Mouse (Mus musculus): Measurements from ENCODE around the gene Mepce. TPM values are rescaled to one million over a fixed set of nuclear protein-coding genes. Genes with fewer than 3 reads are reported as not detected.

The Mepce gene
- total and polyA plus RNA-seq, 3 experiments: 32.7 to 43.7 (median 37.3) TPM

- peak; percentile 82 for TF ChIP-seq USF1 (IDR thresholded peaks at IDR 0.05; ENCODE audit: low read depth, low read length)
- TF ChIP-seq IRF4 (IDR thresholded peaks at IDR 0.05; ENCODE audit: low read depth, low read length): no peak; the same call in 1 of the 2 replicates
- TF ChIP-seq NRF1 (IDR thresholded peaks at IDR 0.05; ENCODE audit: low read depth, low read length): peak; percentile 86
- peak; percentile 54 for TF ChIP-seq ETS1 (conservative IDR thresholded peaks at IDR 0.05; ENCODE audit: low read depth, low read length)
- peak; percentile 89 for TF ChIP-seq ZMIZ1 (IDR thresholded peaks at IDR 0.05; ENCODE audit: low read depth, low read length)
- TF ChIP-seq MEF2A (IDR thresholded peaks at IDR 0.05; ENCODE audit: borderline replicate concordance, low read depth, low read length): no peak; the same call in 1 of the 2 replicates
- TF ChIP-seq CHD1 (IDR thresholded peaks at IDR 0.05; ENCODE audit: low read depth, low read length): peak; percentile 88
- TF ChIP-seq POLR2AphosphoS2 (IDR thresholded peaks at IDR 0.05; ENCODE audit: low read depth, low read length): peak; percentile 90
- TF ChIP-seq SMC3 (IDR thresholded peaks at IDR 0.05; ENCODE audit: low read depth, low read length): no peak
- TF ChIP-seq HCFC1 (IDR thresholded peaks at IDR 0.05; ENCODE audit: low read depth, low read length): peak; percentile 72
- no peak for TF ChIP-seq ZNF384 (IDR thresholded peaks at IDR 0.05; ENCODE audit: low read depth, low read length)
- TF ChIP-seq TCF12 (IDR thresholded peaks at IDR 0.05; ENCODE audit: low read depth, low read length): peak; percentile 34
- peak; percentile 91 for TF ChIP-seq CHD2 (IDR thresholded peaks at IDR 0.05; ENCODE audit: low read length)
- peak; percentile 48; the same call in 1 of the 2 replicates for TF ChIP-seq USF2 (conservative IDR thresholded peaks at IDR 0.05; ENCODE audit: low read depth, low read length)
- TF ChIP-seq ZC3H11A (IDR thresholded peaks at IDR 0.05; ENCODE audit: low read depth, low read length): no peak
- no peak for TF ChIP-seq UBTF (IDR thresholded peaks at IDR 0.05; ENCODE audit: low read depth, low read length)
- 0 out of 2 replicates have a peak, but pooled peaks have one; percentile 45 for TF ChIP-seq KAT2A (IDR thresholded peaks at IDR 0.05; ENCODE audit: insufficient replicate concordance, low read length)
- no peak; the same call in 1 of the 2 replicates for TF ChIP-seq RCOR1 (conservative IDR thresholded peaks at IDR 0.05; ENCODE audit: low read depth, low read length)
- TF ChIP-seq POLR2A (IDR thresholded peaks at IDR 0.05; ENCODE audit: low read depth, low read length): peak; percentile 98
- TF ChIP-seq MAX (IDR thresholded peaks at IDR 0.05; ENCODE audit: low read length): peak; percentile 96
- no peak for TF ChIP-seq CTCF (conservative IDR thresholded peaks at IDR 0.05 in 1 of 2, IDR thresholded peaks at IDR 0.05 in 1 of 2; ENCODE audit: low read depth in 2 of 2, low read length in 2 of 2)
- TF ChIP-seq MXI1 (IDR thresholded peaks at IDR 0.05; ENCODE audit: low read depth, low read length): peak; percentile 88
- peak; percentile 95 for TF ChIP-seq NELFE (IDR thresholded peaks at IDR 0.05; ENCODE audit: low read depth, low read length)
- peak; percentile 65 for TF ChIP-seq ELF1 (IDR thresholded peaks at IDR 0.05; ENCODE audit: low read depth, low read length)
- TF ChIP-seq JUN (IDR thresholded peaks at IDR 0.05; ENCODE audit: insufficient read depth, low read depth, low read length): no peak
- TF ChIP-seq EP300 (IDR thresholded peaks at IDR 0.05; ENCODE audit: low read length): no peak
- peak; percentile 80; the same call in 1 of the 2 replicates for TF ChIP-seq TBP (conservative IDR thresholded peaks at IDR 0.05; ENCODE audit: low read depth, low read length)
- TF ChIP-seq MAFK (IDR thresholded peaks at IDR 0.05; ENCODE audit: insufficient replicate concordance, low read length): no peak
- peak; percentile 67; the same call in 1 of the 2 replicates for TF ChIP-seq MAZ (IDR thresholded peaks at IDR 0.05; ENCODE audit: low read depth, low read length)
- peak; percentile 99 for TF ChIP-seq BHLHE40 (IDR thresholded peaks at IDR 0.05; ENCODE audit: low read depth, low read length)
- TF ChIP-seq PAX5 (IDR thresholded peaks at IDR 0.05; ENCODE audit: low read length): no peak
- peak; percentile 95 for TF ChIP-seq MYC (IDR thresholded peaks at IDR 0.05; ENCODE audit: low read depth, low read length)
- TF ChIP-seq RAD21 (IDR thresholded peaks at IDR 0.05; ENCODE audit: low read depth, low read length): no peak
- TF ChIP-seq SIN3A (IDR thresholded peaks at IDR 0.05; ENCODE audit: low read length): peak; percentile 69; the same call in 1 of the 2 replicates
- no peak for TF ChIP-seq ZKSCAN1 (IDR thresholded peaks at IDR 0.05; ENCODE audit: borderline replicate concordance, low read depth, low read length)
- TF ChIP-seq JUND (conservative IDR thresholded peaks at IDR 0.05; ENCODE audit: low read depth, low read length): no peak
- TF ChIP-seq E2F4 (IDR thresholded peaks at IDR 0.05; ENCODE audit: insufficient replicate concordance, low read depth, low read length): 0 out of 2 replicates have a peak, but pooled peaks have one; percentile 64
- TF ChIP-seq GABPA (IDR thresholded peaks at IDR 0.05; ENCODE audit: insufficient replicate concordance, low read depth, low read length): no peak
These were observed 1.1 kb downstream of the Mepce start for GRCm38 (mm10) chr5:137786109-137786942.

More at GRCm38 (mm10) chr5:137786109-137786942, 1.1 kb downstream of the Mepce start:
- peaks cover 2% of the 10 kb centered on the region for H3K9me3 ChIP-seq (replicated peaks; ENCODE audit: low read length)
- H3K9ac ChIP-seq (ENCODE audit: insufficient read depth, low read depth): peak overlapping the region; percentile 99
- peaks cover 28 to 39% of the 10 kb centered on the region in 2 experiments for H3K36me3 ChIP-seq (replicated peaks in 1 of 2; ENCODE audit: control insufficient read depth in 1 of 2, insufficient read depth in 1 of 2, low read length in 1 of 2)
- peaks cover 32% of the 10 kb centered on the region for H3K79me2 ChIP-seq (replicated peaks; ENCODE audit: control insufficient read depth, extremely low read depth, insufficient read depth, poor library complexity, severe bottlenecking)
- H3K4me2 ChIP-seq (ENCODE audit: insufficient read depth, low read depth, poor library complexity, severe bottlenecking): peak overlapping the region; percentile 57; the same call in 1 of the 2 replicates
- DNase-seq (ENCODE audit: extremely low read depth): peak; percentile 100
- no peaks in the 10 kb centered on the region for H3K27me3 ChIP-seq (replicated peaks)
- dilution Hi-C loops (cut with MboI; ENCODE audit: extremely low pct_ligation_motif_present, extremely low pct_unique_long_range_greater_than_20kb, low sequenced_read_pairs): no loop called here
- in situ Hi-C loops (cut with MboI; ENCODE audit: low pct_ligation_motif_present, low pct_unique_long_range_greater_than_20kb, low sequenced_read_pairs): no loop called here
- peak overlapping the region; percentile 67 to 76 (median 73) for H3K4me3 ChIP-seq (replicated peaks in 1 of 3; ENCODE audit: low read depth in 2 of 3, low read length in 2 of 3, poor library complexity in 1 of 3)
- peaks cover 19 to 45% of the 10 kb centered on the region in 2 experiments for H3K4me1 ChIP-seq (ENCODE audit: control insufficient read depth in 1 of 2, insufficient read depth in 2 of 2)
- H3K27ac ChIP-seq (ENCODE audit: insufficient read depth, low read depth): peak overlapping the region; percentile 92

All from CH12.LX (cell line).